Mouse (Mus musculus): ENCODE data around the gene Furin. TPM values are rescaled to one million over a fixed set of nuclear protein-coding genes. Genes with fewer than 3 reads are reported as not detected.

The Furin gene
- polyA plus RNA-seq, 1 experiment from 2014 or later = 5.9 TPM

- H3K27me3 ChIP-seq = no peaks in the 10 kb centered on the region
- no peak overlapping the region for H3K27ac ChIP-seq (replicated peaks)
- ATAC-seq (ENCODE audit: low FRiP score, low read depth) = no peak
- H3K9me3 ChIP-seq = no peaks in the 10 kb centered on the region
- no peak overlapping the region for H3K4me2 ChIP-seq
- WGBS = 77% methylated on average over 9 of the region's 9 CpGs
- H3K4me3 ChIP-seq = no peak overlapping the region
- no peaks in the 10 kb centered on the region for H3K36me3 ChIP-seq
- no peak overlapping the region for H3K9ac ChIP-seq
- no peaks in the 10 kb centered on the region for H3K4me1 ChIP-seq (replicated peaks)
Measured at GRCm38 (mm10) chr7:80410380-80410779, 5.1 kb upstream of the Furin start.

GRCm38 (mm10) chr7:80407712-80408111 is 2.5 kb upstream of the Furin start:
- Histone ChIP-seq H3K4me2 (no peak overlapping the region), H3K9me3 (no peaks in the 10 kb centered on the region), H3K9ac (no peak overlapping the region), H3K27ac (replicated peaks) (no peak overlapping the region), H3K4me1 (replicated peaks) (peaks cover 9% of the 10 kb centered on the region), H3K27me3 (no peaks in the 10 kb centered on the region), H3K36me3 (no peaks in the 10 kb centered on the region), H3K4me3 (no peak overlapping the region)
- 82% methylated on average over 9 of the region's 9 CpGs for WGBS
- no peak for ATAC-seq (ENCODE audit: low FRiP score, low read depth)

GRCm38 (mm10) chr7:80406186-80406585 is 950 bp upstream of the Furin start:
- Histone ChIP-seq H3K4me3 (no peak overlapping the region), H3K4me2 (no peak overlapping the region), H3K4me1 (replicated peaks) (peaks cover 16% of the 10 kb centered on the region), H3K36me3 (no peaks in the 10 kb centered on the region), H3K27me3 (no peaks in the 10 kb centered on the region), H3K9me3 (no peaks in the 10 kb centered on the region), H3K27ac (replicated peaks) (no peak overlapping the region), H3K9ac (no peak overlapping the region)
- WGBS = 89% methylated on average over 3 of the region's 3 CpGs
- no peak for ATAC-seq (ENCODE audit: low FRiP score, low read depth)

GRCm38 (mm10) chr7:80404101-80404894 is 938 bp downstream of the Furin start:
- WGBS = 69% methylated on average over 7 of the region's 7 CpGs
- no peak overlapping the region for H3K9ac ChIP-seq
- no peak overlapping the region for H3K4me2 ChIP-seq
- H3K9me3 ChIP-seq = no peaks in the 10 kb centered on the region
- H3K4me1 ChIP-seq (replicated peaks) = peaks cover 33% of the 10 kb centered on the region
- no peak overlapping the region for H3K27ac ChIP-seq (replicated peaks)
- H3K36me3 ChIP-seq = no peaks in the 10 kb centered on the region
- no peak overlapping the region for H3K4me3 ChIP-seq
- no peaks in the 10 kb centered on the region for H3K27me3 ChIP-seq
- ATAC-seq (ENCODE audit: low FRiP score, low read depth) = no peak

- Histone ChIP-seq H3K4me3 (peak overlapping the region; percentile 89), H3K27ac (replicated peaks) (no peak overlapping the region)
Measured at GRCm38 (mm10) chr7:80403551-80403950, 1.7 kb downstream of the Furin start.

GRCm38 (mm10) chr7:80402651-80403321 is 2.5 kb downstream of the Furin start:
- H3K9me3 ChIP-seq = no peaks in the 10 kb centered on the region
- WGBS = under 1% methylated on average over 45 of the region's 92 CpGs

More at GRCm38 (mm10) chr7:80403551-80403950, 1.7 kb downstream of the Furin start:
- WGBS = 43% methylated on average over 9 of the region's 9 CpGs
- Histone ChIP-seq H3K4me1 (replicated peaks) (peaks cover 41% of the 10 kb centered on the region), H3K9ac (no peak overlapping the region), H3K36me3 (no peaks in the 10 kb centered on the region), H3K4me2 (peak overlapping the region; percentile 82), H3K27me3 (no peaks in the 10 kb centered on the region), H3K9me3 (no peaks in the 10 kb centered on the region)
- no peak for ATAC-seq (ENCODE audit: low FRiP score, low read depth)

GRCm38 (mm10) chr7:80401860-80402641 is 3.2 kb downstream of the Furin start:
- WGBS = under 1% methylated on average over 52 of the region's 102 CpGs
- peak; percentile 57 for ATAC-seq (ENCODE audit: low FRiP score, low read depth)
- H3K4me1 ChIP-seq (replicated peaks) = peaks cover 42% of the 10 kb centered on the region
- H3K27me3 ChIP-seq = no peaks in the 10 kb centered on the region
- H3K9me3 ChIP-seq = no peaks in the 10 kb centered on the region
- H3K27ac ChIP-seq (replicated peaks) = peak overlapping the region; percentile 88
- H3K36me3 ChIP-seq = peaks cover 10% of the 10 kb centered on the region
- H3K4me3 ChIP-seq = peak overlapping the region; percentile 89
- peak overlapping the region; percentile 90 for H3K9ac ChIP-seq
- H3K4me2 ChIP-seq = peak overlapping the region; percentile 82

More at GRCm38 (mm10) chr7:80402651-80403321, 2.5 kb downstream of the Furin start:
- ATAC-seq (ENCODE audit: low FRiP score, low read depth) = peak; percentile 81
- peaks cover 3% of the 10 kb centered on the region; the same call in 1 of the 2 replicates for H3K36me3 ChIP-seq
- peak overlapping the region; percentile 82 for H3K4me2 ChIP-seq
- H3K9ac ChIP-seq = peak overlapping the region; percentile 90
- H3K27me3 ChIP-seq = no peaks in the 10 kb centered on the region
- peaks cover 42% of the 10 kb centered on the region for H3K4me1 ChIP-seq (replicated peaks)
- peak overlapping the region; percentile 89 for H3K4me3 ChIP-seq
- H3K27ac ChIP-seq (replicated peaks) = peak overlapping the region; percentile 88

- H3K9me3 ChIP-seq = no peaks in the 10 kb centered on the region
- peak overlapping the region; percentile 88 for H3K27ac ChIP-seq (replicated peaks)
- peak overlapping the region; percentile 90 for H3K9ac ChIP-seq
- H3K4me1 ChIP-seq (replicated peaks) = peaks cover 42% of the 10 kb centered on the region
- peaks cover 18% of the 10 kb centered on the region for H3K36me3 ChIP-seq
- H3K4me3 ChIP-seq = peak overlapping the region; percentile 89
- peak overlapping the region; percentile 82 for H3K4me2 ChIP-seq
- no peaks in the 10 kb centered on the region for H3K27me3 ChIP-seq
- 19% methylated on average over 5 of the region's 5 CpGs for WGBS
- ATAC-seq (ENCODE audit: low FRiP score, low read depth) = no peak
Measured at GRCm38 (mm10) chr7:80401041-80401859, 4.0 kb downstream of the Furin start.

- 81% methylated on average over 6 of the region's 6 CpGs for WGBS
- Histone ChIP-seq H3K4me2 (peak overlapping the region; percentile 82), H3K27me3 (no peaks in the 10 kb centered on the region), H3K4me3 (peak overlapping the region; percentile 89; the same call in 1 of the 2 replicates), H3K9me3 (no peaks in the 10 kb centered on the region), H3K4me1 (replicated peaks) (peaks cover 42% of the 10 kb centered on the region), H3K27ac (replicated peaks) (no peak overlapping the region), H3K36me3 (peaks cover 23% of the 10 kb centered on the region), H3K9ac (no peak overlapping the region; the same call in 1 of the 2 replicates)
- ATAC-seq (ENCODE audit: low FRiP score, low read depth) = no peak
Measured at GRCm38 (mm10) chr7:80400571-80400970, 4.7 kb downstream of the Furin start.

GRCm38 (mm10) chr7:80400099-80400498 is 5.1 kb downstream of the Furin start:
- no peak overlapping the region; the same call in 1 of the 2 replicates for H3K9ac ChIP-seq
- WGBS = 49% methylated on average over 5 of the region's 5 CpGs

More at GRCm38 (mm10) chr7:80400099-80400498, 5.1 kb downstream of the Furin start:
- ATAC-seq (ENCODE audit: low FRiP score, low read depth) = no peak
- Histone ChIP-seq H3K36me3 (peaks cover 28% of the 10 kb centered on the region), H3K9me3 (no peaks in the 10 kb centered on the region), H3K27me3 (no peaks in the 10 kb centered on the region), H3K4me2 (no peak overlapping the region), H3K27ac (replicated peaks) (no peak overlapping the region), H3K4me1 (replicated peaks) (peaks cover 42% of the 10 kb centered on the region), H3K4me3 (no peak overlapping the region)

All from hindbrain, embryonic 15.5 days (tissue).